Mouse (Mus musculus): ENCODE measurements around the gene Ddost. TPM values are rescaled to one million over a fixed set of nuclear protein-coding genes. Genes with fewer than 3 reads are reported as not detected.

Ddost gene
- 57.0 TPM for total RNA-seq (2023)

GRCm38 (mm10) chr4:138304340-138305104 lies at the start of gene Ddost:
Ddost (plus strand) TSS chr4:138304730.

GRCm38 (mm10) chr4:138326077-138326695 lies 21.7 kb downstream of the Ddost start, which contains the start of gene Pink1:
Pink1 (minus strand) TSS chr4:138326307.

Other genes with a start within 250 kb of the Ddost start
- gene Hp1bp3, start 88.4 kb upstream of the Ddost start, total RNA-seq (2023): 211 TPM
- 0.76 TPM for gene Sh2d5, start 54.3 kb upstream of the Ddost start, total RNA-seq (2023)
- not detected for gene Kif17, start 54.3 kb upstream of the Ddost start, total RNA-seq (2023)
- 75.2 TPM for gene Pink1, start 21.6 kb downstream of the Ddost start, total RNA-seq (2023)
- not detected for gene Cda, start 63.3 kb downstream of the Ddost start, total RNA-seq (2023)
- gene Fam43b, start 91.8 kb downstream of the Ddost start, total RNA-seq (2023): not detected
- gene Mul1, start 129.9 kb downstream of the Ddost start, total RNA-seq (2023): 41.4 TPM
- gene Camk2n1, start 149.6 kb downstream of the Ddost start, total RNA-seq (2023): 1.9 TPM